Mouse (Mus musculus): ENCODE measurements at regions not wholly inside any gene's neighbourhood (a gene's known extent, or its start where the extent isn't known, plus 50 kb on each side); places are given as distances from the start of the nearest gene placed in this dataset.

DNA sequence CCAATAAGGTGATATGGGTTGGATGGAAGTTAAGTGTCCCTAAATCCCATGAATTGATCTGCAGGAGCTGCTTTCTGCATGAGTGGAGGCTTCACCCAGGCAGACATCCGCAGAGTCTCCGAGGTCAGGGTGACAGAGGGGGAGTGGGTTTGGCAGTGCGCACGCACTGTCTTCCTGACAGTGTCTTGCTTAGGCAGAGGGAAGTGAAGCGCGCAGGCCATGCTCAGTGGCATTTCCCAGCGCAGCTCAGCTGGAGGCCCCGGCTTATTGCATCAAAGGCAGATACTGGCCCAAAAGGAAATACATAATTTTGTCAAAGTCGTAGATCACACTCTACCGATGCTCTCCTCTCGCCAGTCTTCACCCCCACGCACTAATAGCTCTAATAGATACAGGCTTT, 252.7 kb upstream of the Dnajc24 start:
- DNase-seq: peak; percentile 5 to 12

DNA sequence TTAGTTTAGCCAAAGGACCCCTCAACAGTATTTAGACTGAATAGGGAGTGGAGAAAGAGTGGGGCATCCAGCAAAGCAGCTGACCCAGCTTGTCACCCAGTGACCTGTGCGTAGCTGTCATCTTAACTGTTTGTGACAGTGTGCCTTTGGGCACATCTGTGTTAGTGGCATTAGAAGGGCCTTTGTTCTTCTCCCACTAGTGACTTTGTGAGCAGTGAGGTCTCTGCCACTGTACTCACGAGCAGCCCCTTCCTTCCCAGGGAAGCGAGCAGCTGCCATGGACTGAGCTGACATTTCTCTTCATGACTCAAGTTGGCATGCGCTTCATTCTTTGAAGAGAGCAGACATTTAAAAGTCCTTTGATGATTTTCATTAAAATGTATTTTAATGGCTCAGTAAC, 231.0 kb upstream of the Dnajc24 start:
- DNase-seq: no peak

DNA sequence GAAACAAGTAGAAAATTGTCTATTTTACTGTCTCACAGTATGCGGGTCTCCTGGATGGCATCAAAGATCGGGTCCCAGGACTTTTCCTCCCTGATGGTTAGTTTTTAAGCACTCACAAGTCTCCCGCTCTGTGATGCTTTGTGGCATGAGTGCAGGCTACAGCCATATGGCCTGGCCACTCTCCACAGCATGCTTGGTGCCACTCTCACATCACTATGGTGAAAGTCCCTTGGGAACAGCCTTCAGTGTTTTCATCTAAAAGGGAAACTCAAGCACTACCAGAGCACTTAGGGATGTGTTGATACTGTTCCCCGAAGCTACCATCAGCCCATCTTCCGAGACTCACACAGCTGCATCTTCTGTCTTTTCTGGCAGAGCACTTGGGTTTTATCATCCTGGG, 227.8 kb upstream of the Dnajc24 start:
- no peak for DNase-seq

DNA sequence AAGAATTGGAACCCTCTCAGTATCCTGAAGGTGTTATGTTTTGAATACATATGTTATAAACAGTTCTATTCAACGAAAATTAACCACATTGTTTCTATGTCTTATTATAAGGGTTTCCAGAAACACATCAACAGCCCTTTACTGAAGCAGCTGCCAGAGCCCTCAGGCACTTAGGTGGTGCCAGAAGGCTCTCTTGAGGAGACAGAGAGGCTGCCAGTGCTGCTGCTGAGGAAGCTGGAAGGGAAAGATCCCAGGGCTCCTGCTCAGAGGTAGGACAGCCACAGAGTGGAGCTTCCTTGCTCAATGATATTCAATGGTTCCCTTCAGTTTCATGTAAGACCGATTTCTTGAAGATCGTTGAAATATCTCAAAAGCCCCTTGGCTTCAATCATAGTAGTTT, 226.7 kb upstream of the Dnajc24 start:
- DNase-seq: no peak

DNA sequence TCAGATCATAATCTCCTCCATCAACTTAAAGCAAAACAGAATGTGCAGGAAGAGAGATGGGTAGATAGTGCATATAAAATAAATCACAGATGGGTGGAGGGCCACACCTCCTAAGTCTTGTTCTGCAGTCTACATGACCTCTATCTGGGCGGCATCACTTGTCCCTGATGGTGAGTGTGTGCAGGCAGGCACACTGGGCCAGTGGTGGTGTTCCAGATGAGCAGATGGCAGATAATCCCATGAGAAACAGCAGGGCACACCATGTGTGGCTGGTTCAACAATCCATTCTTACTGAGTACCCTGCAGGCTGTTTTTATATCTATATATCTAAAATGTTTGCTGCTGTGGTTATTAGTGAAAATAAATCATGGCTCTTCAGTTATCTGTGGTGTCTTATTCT, 224.9 kb upstream of the Dnajc24 start:
- DNase-seq: no peak

DNA sequence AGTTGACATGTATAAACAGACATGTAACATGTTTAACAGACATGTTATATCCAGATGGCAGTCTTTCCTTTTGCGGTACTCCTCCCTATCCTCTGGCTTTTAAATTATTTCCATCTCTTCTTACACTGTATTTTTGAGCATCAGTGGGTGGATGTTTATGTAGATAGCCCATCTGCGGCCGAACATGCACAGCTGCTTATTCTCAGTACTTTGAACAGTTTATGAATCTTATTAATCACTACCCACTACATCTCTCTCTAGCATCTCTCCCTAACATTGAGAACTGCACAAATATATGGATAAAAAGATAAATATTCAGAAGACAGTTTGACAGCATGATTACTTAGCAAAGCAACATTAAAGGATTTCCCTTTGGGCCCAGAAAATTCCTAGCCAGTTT, 212.8 kb upstream of the Dnajc24 start:
- no peak for DNase-seq

DNA sequence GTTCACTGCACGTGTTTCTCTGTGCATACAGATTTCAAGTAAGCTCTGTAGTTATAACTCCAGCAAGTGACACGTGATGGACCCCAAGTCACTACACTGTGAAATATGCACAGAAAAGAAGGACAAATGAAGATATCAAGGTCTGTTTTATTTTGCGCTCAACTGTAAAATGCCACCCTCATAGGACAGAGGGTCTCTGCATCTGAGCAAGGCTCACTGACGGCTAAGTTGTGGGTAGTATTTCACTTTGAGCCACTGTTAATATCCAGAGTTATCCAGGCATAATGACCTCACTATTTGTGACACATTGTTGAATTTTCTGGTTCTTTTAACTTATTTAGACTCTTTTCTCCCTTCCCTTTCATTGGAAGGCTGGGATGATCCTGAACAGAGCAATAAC, 210.4 kb upstream of the Dnajc24 start:
- DNase-seq: no peak

DNA sequence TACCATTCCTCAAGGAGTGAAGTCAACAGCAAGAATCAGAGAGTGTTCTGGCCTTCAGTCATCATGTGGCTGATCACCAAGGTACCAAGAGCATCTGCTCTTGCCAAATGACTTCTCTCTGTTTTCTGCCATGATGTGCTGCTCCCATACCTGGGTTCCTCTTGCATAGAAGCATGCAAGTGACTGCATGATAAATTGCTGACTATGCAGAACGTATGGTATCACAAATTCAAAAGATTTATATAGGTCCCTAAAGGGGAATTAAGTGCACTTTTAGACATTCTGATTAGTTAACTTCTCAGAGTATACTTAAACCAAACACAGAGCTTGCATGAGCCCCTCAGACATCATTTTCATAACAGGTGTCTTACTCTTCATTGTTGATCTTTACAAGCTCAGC, 207.4 kb upstream of the Dnajc24 start:
- no peak for DNase-seq

DNA sequence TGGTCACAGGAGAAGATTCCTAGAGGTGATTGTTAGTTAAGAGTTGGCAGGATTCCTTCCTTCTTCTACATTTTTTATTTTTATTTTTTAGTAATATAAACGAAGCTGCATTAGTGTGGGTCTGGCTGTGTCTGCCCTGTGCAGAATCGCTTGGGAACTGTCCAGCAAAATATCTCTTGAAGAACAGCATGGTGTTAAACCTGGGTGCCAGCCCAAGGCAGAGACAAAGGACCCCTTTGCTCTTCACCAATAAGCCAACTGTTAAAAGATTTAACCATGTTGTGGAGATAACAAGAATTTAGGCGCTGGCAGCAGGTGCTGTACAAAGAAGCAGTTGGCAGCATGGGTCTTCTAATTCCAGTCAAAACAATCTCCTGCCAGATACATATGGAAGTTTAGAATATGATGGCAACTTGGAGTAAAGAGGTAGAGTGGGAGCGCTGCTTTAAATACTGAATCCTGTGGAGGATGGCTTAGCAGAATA, 205.5 kb upstream of the Dnajc24 start:
- no peak for DNase-seq

DNA sequence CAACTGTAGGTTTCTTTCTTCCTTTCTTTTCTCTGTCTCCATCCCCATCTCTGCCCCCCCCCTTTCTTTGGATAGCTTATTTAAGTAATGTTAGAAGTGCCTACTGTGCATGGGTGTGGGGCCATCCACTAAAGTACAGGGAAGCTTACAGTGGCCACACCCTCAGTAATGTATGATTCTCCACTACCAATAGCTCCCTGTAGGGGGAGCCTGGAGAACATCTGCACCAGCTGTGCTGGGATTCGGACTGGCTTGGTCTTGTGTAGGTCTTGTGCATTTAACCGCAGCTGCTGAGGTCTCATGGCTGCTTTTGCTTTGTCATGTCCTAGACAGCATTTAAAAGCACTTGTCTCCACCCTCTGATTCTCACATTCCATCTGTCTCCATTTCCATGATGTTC, 196.8 kb upstream of the Dnajc24 start:
- DNase-seq: no peak

DNA sequence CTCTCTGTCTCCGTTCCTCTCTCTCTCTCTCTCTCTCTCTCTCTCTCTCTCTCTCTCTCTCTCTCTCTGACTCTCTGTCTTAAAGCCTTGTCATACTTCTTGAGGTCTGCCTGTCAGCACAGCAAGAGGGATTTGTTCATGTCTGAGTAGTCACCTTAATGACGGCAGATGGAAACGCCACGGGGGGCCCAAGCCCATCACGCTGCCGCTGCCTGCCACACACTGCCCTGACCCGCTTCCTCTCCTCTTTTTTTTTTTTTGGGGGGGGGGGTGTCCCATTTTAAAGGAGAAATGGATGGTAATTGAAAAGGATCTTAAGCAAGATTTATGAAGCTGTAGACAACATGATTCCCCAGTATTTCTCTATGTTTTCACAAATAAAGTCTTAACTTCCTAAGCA, 191.8 kb upstream of the Dnajc24 start:
- DNase-seq: peak; percentile 97

DNA sequence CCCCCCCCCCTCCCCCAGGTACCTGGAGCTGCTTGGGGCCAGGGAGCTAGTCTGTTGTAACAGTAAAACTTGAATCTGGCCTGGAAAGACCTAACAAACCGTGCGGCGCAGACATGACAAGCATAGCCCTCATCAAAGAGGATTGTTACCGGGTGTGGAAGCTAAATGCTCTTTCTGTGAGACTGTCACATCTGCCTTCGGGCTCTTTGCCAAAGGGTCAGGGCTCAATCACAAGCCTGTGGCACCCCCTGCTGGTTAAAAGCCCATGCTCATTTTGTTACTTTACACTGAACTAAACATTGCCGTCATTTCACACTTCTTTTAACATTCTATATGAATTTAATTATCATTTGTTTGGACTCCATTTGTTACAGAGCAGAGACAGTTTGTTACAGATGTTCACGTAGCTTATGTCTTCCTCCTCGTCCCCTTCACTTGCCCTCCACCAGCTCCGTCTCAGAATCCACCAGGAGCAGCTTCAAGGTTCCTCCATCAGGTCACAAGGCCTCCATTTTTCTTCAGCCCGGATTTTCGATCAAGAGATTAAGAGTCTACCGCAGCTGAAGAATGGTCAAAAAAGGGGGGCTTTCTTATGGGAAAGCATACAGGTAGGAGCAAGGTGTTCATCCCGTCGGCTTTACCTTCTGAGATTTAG, 191.1 kb upstream of the Dnajc24 start:
- DNase-seq: peak; percentile 84 to 91

DNA sequence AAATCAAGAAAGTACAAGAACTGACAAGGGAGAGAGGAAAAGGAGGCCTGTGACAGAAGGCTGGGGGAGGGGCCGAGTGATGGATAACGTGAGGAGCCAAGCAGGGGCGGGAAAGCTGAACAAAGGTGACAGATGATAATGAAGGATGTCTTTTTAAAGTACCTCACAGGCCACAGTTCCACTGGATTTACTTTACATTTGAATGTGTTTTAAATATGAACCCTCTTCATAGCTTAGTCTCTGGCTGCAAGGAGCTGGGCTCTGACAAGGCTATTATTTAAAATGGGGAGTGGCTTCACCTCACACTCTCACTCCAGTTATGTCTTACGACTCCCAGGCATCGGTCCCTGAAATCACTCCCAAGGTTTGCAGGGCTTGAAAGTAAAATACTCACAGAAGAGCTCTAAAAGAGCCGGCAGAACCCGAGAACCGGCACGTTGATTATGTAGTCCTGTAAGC, 190.6 kb upstream of the Dnajc24 start:
- DNase-seq: peak; percentile 24 to 33

DNA sequence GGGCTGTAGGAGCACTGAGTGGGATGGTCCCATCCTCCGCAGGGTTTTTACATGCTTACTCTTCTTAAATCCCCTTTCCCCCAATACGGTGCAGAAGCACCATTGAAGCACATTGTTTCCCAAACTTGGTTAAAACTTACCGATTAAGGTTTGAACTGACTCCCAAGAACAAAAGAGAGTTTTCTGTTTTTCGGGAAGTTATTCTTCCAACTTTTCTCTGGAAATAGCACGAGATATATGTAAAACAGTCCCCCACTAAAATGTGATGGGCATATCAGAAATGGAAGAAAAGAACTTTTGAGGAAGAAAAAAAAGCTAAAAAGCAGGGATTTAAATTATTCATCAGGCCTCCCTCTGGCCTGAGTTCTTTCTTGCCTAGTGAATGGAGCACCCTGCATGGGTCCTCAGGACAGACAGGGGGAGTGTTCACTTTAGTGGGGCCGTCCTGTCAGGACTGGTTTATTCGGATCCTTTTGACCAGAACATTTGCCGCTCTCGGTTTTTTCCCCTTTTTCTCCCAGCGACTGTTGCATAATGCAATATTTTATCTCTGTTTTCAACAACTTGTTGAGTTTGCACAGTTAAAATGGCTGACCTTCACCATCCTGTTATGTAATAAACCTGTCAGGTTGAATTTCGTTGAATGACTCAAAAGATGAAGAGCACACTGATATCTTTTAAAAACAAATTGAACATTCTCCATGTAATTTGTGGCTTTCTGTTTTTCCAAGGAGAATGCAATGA, 187.4 kb upstream of the Dnajc24 start:
- no peak for DNase-seq

DNA sequence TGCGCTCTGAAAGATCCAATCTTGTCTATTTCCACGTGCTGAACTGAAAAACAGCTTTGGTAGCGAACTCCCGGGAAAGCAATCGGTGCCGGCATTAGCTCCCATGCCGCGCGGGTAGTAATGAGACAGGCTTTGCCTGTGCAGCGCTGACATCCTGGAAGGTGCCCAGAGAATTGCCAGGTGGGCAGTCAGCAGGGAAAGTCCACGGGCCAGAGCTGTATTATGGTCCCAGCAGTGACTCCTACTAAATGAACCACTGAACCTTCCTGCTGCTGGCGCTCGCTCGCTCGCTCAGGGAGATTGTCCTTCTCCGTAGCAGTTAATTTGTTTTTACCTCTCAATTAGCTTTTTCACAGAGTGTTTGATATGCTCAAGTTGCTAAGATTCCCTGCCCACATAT, 180.3 kb upstream of the Dnajc24 start:
- DNase-seq: peak; percentile 87 to 88

DNA sequence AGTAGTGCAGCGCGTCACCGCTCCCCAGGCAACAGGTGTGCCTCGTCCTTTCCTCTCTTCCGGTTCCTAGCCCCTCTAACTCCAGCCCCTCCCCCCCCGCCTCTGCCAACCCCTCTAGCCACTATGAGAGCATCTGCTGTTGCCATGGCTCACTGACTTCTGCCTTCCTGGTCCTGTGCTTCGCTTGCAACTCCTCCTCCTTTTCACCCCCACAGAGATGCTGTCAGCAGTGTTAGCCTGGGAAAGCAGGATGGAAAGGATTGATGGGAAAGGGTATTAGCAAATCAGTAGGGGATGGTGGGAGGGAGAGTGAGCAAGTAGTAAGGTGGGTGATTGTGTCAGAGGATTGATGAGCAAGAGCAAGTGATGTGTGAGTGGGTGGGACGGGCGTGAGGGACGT, 178.7 kb upstream of the Dnajc24 start:
- DNase-seq: no peak

DNA sequence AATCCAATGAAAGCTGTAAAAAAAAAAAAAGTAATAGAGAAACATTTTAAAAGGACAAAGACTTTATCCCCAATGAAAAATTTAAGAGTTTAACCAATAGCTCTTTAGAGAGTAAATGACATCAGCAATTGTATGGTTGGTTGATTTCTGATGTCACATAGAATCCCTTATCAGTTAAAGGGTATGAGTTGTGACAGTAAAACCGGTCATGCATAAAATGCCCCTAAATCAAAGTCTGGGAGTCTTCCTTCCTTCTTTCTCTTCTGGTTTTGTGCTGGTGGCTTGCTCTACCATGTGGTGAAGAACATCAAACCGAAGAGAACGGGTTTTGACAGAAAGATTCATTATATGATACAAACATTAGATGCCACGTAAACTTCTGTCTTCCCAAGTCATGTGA, 159.3 kb upstream of the Dnajc24 start:
- no peak for DNase-seq

DNA sequence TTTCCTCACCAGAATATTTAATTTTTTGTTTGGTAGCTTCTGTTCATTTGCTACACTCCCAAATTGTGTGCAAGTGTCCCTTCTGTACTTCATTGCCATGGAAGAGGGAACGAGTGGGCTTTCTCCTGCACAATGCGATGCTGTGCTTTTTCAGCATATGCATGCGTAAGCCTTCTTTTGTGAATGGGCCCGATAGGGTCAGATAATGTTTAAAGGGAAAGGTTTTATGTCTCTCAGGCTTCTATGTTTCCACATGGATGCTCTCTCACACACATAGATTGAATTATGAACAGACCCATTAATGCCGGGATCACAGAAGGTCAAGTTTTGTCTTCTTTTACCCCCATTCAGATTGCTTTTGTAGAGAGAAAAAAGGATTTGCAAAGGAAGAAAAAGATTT, 158.5 kb upstream of the Dnajc24 start:
- no peak for DNase-seq

DNA sequence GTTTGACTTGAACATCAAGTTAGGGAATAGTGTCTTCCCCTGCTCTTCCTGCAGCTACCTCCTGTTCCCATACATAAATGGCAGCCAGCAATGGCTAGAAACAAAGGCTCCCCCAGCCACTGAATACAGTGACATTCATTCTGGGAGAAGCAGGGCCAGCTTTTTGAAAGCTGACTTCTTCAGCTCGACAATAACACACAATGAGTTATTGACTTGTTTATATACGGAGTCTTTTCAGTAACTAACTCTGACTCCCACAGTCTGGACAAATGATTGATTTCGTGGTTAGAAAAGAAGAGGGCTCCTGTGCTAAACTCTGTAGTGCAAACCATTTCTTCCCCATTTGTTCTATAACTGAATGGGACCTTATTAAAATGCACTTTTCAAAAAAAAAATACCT, 146.4 kb upstream of the Dnajc24 start:
- no peak for DNase-seq

DNA sequence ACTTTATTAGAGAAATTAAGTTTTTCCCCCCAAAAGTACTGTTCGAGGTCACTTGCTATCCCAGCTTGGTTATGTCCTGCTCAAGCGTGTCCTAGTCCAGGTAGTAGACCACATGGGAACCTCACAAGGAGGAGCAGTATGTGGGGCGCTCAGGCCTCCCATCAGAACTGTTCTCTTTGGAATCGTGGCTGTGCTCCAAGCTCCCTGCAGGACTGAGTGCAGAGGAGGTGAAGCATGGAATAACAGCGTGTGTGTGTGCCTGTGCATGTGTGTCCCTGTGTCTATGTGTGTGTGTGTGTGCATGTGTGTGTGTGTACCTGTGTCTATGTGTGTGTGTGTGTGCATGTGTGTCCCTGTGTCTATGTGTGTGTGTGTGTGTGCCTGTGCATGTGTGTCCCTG, 137.6 kb upstream of the Dnajc24 start:
- DNase-seq: peak; percentile 6

DNA sequence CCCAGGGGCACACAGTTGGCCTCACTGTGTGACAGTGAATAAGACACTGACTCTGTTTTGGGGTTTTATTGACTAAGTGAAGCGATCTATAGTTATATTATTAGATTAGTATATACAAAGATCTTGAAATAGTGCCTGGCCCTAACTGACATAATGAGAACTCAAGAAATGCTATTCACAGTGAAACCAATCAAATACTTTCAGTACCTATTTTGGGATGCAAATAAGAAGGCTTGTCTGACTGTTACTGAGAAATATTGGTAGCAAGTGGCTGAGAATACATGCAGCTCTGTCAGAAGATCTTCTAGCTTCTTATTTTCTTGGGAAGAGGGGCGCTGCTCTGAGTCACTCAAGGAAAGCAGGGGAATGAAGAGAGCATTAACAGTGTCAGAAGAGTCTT, 97.7 kb upstream of the Dnajc24 start:
- DNase-seq: no peak

DNA sequence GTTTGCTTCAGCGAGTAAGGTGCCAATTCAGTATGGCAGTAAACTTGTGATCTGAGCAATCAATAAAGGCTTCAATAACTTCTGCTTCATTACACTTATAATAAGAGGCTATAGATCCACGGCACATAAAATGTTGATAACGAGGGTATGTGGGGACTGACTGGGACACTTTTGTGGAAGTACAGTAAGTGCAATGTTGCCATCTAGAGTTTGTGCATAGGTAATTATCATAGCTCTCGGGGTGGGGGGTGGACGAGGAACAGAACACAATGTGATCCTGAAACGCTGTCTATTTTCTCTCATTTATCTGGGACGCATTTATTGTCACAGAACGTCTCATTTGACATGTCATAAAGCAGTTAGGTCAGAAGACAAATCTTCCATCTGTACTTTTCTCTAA, 82.8 kb upstream of the Dnajc24 start:
- peak in 1 of 2 experiments; percentile 6 for DNase-seq

DNA sequence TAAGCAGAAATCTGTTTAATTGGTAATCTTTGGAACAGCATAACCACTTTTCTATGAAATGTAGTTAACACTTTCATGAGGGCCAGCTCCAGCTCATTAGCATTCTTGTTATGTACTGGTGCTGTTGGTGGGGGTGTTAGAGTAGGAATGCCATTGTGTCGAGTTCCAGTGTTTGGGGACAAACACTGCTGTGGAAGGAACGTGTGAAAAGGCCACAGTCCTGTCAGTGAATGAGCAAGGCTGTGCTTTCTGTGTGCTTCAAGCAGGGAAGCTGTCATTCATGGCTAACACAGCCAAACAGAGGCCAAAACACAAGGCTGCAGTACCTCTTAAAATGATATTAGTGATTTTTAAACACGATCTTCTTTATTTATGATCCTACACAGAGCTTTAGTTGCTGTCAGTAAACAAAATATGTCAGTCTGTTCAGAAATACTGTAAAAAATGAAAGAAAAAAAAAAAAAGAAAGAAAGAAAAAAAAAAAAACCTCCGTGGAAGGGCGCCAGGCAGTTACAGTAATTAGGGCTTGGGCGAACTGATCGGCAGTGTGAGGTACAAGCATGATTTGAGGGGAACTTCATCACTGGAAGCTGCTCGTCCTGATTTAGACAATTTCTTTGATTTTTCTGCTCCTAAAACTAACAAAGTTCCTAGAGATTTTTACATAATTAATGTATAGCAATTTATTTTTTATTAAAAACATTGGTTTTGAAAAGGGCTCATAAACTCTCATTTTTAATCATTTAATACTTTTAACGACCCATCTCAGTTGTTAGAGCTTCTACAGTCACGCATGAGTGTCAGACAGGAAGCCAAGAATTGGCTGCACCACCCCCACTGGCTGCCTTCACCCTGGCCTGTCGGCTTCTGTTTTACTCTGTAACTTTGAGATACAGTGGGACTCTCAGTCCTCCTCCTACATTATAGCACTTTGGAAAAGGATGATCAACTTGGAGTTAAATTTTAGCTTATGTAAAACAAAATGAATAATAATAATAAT, 80.8 kb upstream of the Dnajc24 start:
- DNase-seq: peak in 1 of 2 experiments; percentile 13
